Mouse (Mus musculus) embryonic fibroblast, embryonic 13.5 days (primary cell): Measurements from ENCODE around the gene Ttf1.

ENCODE experiments used
- CTCF ChIP-seq: IDR thresholded peaks from 2 replicates; pipeline ENCODE4 v1.5.1; 2011; ENCODE audit warnings: mild to moderate bottlenecking, control low read depth, low read length, moderate library complexity, borderline replicate concordance; ENCODE audit not compliant: insufficient read depth
- POLR2A ChIP-seq: IDR thresholded peaks from 2 replicates; pipeline ENCODE4 v1.6.1; 2011; ENCODE audit warnings: low read depth, mild to moderate bottlenecking, control low read depth, low read length, moderate library complexity

GRCm38 (mm10) chr2:29012523-29012922 is 47.5 kb upstream of the Ttf1 start:
- no peak for TF ChIP-seq POLR2A
- no peak for TF ChIP-seq CTCF
